Comparison of ENCODE assay signal across 9 mouse cellular contexts in genomic region chr3:115541789-115542188, GRCm38 (mm10).
DNase-seq lines count a peak whose midpoint lies in the region; ATAC-seq and TF ChIP-seq lines count a peak whose summit lies in the region.
"Had no signal": no experiment of that assay in that cellular context is flagged by ENCODE, and none has a peak within 500 bp of the region (broad histone marks: within the 10 kb centered on the region; RNA-seq: fewer than 3 reads in every experiment).

No protein-coding gene starts in this region.

- no peaks in the 10 kb centered on the region for H3K27me3 ChIP-seq in neural tube, embryonic 15.5 days (replicated peaks)
- H3K27me3 ChIP-seq in heart, embryonic 12.5 days (replicated peaks), result no peaks in the 10 kb centered on the region
- H3K27me3 ChIP-seq: liver, embryonic 15.5 days had no signal

- H3K9me3 ChIP-seq in neural tube, embryonic 15.5 days (replicated peaks), result no peaks in the 10 kb centered on the region
- H3K9me3 ChIP-seq in heart, embryonic 12.5 days (replicated peaks), result no peaks in the 10 kb centered on the region
- H3K9me3 ChIP-seq: liver, embryonic 15.5 days had no signal

- H3K9ac ChIP-seq in neural tube, embryonic 15.5 days (replicated peaks), result no peak overlapping the region
- no peak overlapping the region for H3K9ac ChIP-seq in heart, embryonic 12.5 days
- H3K9ac ChIP-seq: liver, embryonic 15.5 days had no signal

- TF ChIP-seq CTCF in cortical plate, adult 2 months (IDR thresholded peaks at IDR 0.05; ENCODE audit: extremely low read depth, insufficient read depth, low read length), result peak; percentile 39
- TF ChIP-seq CTCF in gastrocnemius, adult 2 months (IDR thresholded peaks at IDR 0.05), result no peak

- H3K27ac ChIP-seq in neural tube, embryonic 15.5 days (replicated peaks), result no peak overlapping the region
- no peak overlapping the region for H3K27ac ChIP-seq in cortical plate, adult 2 months (ENCODE audit: insufficient read depth, low read length)
- no peak overlapping the region for H3K27ac ChIP-seq in gastrocnemius, adult 2 months
- no peak overlapping the region for H3K27ac ChIP-seq in heart, embryonic 12.5 days (ENCODE audit: poor library complexity, severe bottlenecking)
- H3K27ac ChIP-seq: liver, embryonic 15.5 days had no signal

- intact Hi-C loops in gastrocnemius, adult 2 months (cut with DNase I), result no loop called here

- no peak for TF ChIP-seq POLR2A in cortical plate, adult 2 months (IDR thresholded peaks at IDR 0.05; ENCODE audit: extremely low read depth, insufficient read depth, low read length)

- H3K36me3 ChIP-seq in neural tube, embryonic 15.5 days, result no peaks in the 10 kb centered on the region
- H3K36me3 ChIP-seq in heart, embryonic 12.5 days, result no peaks in the 10 kb centered on the region
- H3K36me3 ChIP-seq: liver, embryonic 15.5 days had no signal

- H3K4me2 ChIP-seq in neural tube, embryonic 15.5 days, result no peak overlapping the region
- no peak overlapping the region for H3K4me2 ChIP-seq in heart, embryonic 12.5 days
- H3K4me2 ChIP-seq: liver, embryonic 15.5 days had no signal

- DNase-seq in frontal cortex, postnatal 36 days (ENCODE audit: low spot score in 2 of 2), result peak; percentile 19 to 38
- no peak for DNase-seq in frontal cortex, postnatal 14 days (ENCODE audit: low spot score in 2 of 2)
- peak; percentile 21 for DNase-seq in neural tube, embryonic 10.5 days (ENCODE audit: extremely low spot score, low spot score)
- DNase-seq in layer of hippocampus, postnatal 10 days (ENCODE audit: low spot score in 2 of 2), result peak; percentile 12 to 29
- DNase-seq in gastrocnemius, adult 2 months, result no peak

- no peak for ATAC-seq in neural tube, embryonic 15.5 days (ENCODE audit: low FRiP score)
- no peak for ATAC-seq in heart, embryonic 12.5 days (ENCODE audit: insufficient number of reproducible peaks, low FRiP score)

- no peak overlapping the region for H3K4me3 ChIP-seq in neural tube, embryonic 15.5 days (replicated peaks)
- H3K4me3 ChIP-seq in cortical plate, adult 2 months (ENCODE audit: insufficient read depth, low read length), result no peak overlapping the region
- no peak overlapping the region for H3K4me3 ChIP-seq in gastrocnemius, adult 2 months
- H3K4me3 ChIP-seq in heart, embryonic 12.5 days, result no peak overlapping the region
- H3K4me3 ChIP-seq: liver, embryonic 15.5 days had no signal

- no peaks in the 10 kb centered on the region for H3K4me1 ChIP-seq in neural tube, embryonic 15.5 days
- no peaks in the 10 kb centered on the region for H3K4me1 ChIP-seq in cortical plate, adult 2 months (ENCODE audit: control insufficient read depth, insufficient read depth, low read length)
- no peaks in the 10 kb centered on the region for H3K4me1 ChIP-seq in heart, embryonic 12.5 days (replicated peaks)
- H3K4me1 ChIP-seq: liver, embryonic 15.5 days had no signal

- 85% methylated on average over 1 of the region's 1 CpGs for WGBS in neural tube, embryonic 15.5 days
- 78% methylated on average over 1 of the region's 1 CpGs for WGBS in heart, embryonic 12.5 days

Comparison
In these comparisons a context has a peak if more than half of its experiments do, and no peak if none do; other contexts are left out.
1. DNase-seq: peak in frontal cortex, postnatal 36 days (2 of 2), neural tube, embryonic 10.5 days (single experiment) and layer of hippocampus, postnatal 10 days (2 of 2); none in frontal cortex, postnatal 14 days (0 of 2) and gastrocnemius, adult 2 months (single experiment).